Mouse (Mus musculus): ENCODE data around the gene Gm11627. TPM values are rescaled to one million over a fixed set of nuclear protein-coding genes. Genes with fewer than 3 reads are reported as not detected.
"Not testable (repeated sequence)": the region's sequence is repeated elsewhere in the genome, so short reads cannot be mapped to it uniquely, and the experiment has no call there.

The Gm11627 gene
- total RNA-seq, 2 experiments from 2014 or later = 3.5 to 9.8 TPM

GRCm38 (mm10) chr11:102568756-102569377 lies 10.4 kb downstream of the Gm11627 start:
- intact Hi-C loops (cut with DNase I) = no loop called here
- DNase-seq (ENCODE audit: low spot score in 2 of 2) = no peak

DNA sequence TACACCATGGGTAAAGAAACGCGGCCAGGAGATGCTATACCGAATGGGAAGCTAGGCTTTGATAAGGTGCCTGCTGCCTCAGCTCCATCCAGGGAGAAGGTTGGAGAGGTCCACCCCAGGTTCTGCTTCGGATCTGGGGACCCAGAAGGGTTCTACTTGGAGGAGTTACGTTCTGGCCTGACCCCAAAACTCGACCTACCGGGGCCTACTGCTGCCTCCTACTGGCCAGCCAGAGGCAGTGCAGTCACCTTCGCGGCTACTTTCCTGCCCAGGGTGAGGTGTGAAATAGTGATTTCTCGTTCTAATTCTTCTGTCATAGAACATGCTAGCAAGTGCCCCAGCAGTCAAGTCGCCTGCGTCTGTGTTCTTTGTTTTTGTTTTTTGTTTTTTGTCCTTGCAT lies 11.1 kb downstream of the Gm11627 start:
- no peak for DNase-seq (ENCODE audit: low spot score in 2 of 2)
- intact Hi-C loops (cut with DNase I) = no loop called here

DNA sequence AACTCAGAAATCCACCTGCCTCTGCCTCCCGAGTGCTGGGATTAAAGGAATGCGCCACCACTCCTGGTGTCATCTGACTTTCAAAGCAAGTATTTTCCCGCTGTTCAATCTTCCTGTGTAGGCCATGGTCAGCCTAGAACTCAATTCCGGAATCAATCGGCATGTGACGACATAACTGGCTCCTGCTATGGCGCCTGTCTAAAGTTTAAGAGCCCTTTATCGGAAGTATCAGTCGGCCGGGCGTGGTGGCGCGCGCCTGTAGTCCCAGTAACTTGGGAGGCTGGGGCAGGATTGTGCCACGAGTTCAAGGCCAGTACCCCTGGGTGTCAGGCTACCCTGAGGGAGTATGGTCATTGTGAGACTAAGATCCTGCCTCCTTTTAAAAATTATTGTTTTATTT lies 11.5 kb downstream of the Gm11627 start:
- DNase-seq (ENCODE audit: low spot score in 2 of 2) = no peak
- intact Hi-C loops (cut with DNase I) = no loop called here

GRCm38 (mm10) chr11:102567157-102567556 lies 12.1 kb downstream of the Gm11627 start:
- DNase-seq (ENCODE audit: low spot score in 2 of 2) = no peak
- intact Hi-C loops (cut with DNase I) = no loop called here

GRCm38 (mm10) chr11:102566290-102566689 lies 13.0 kb downstream of the Gm11627 start:
- intact Hi-C loops (cut with DNase I) = no loop called here
- DNase-seq (ENCODE audit: low spot score in 2 of 2) = no peak

- intact Hi-C loops (cut with DNase I) = no loop called here
- no peak for DNase-seq (ENCODE audit: low spot score in 2 of 2)
Measured at GRCm38 (mm10) chr11:102565741-102566140, 13.5 kb downstream of the Gm11627 start.

DNA sequence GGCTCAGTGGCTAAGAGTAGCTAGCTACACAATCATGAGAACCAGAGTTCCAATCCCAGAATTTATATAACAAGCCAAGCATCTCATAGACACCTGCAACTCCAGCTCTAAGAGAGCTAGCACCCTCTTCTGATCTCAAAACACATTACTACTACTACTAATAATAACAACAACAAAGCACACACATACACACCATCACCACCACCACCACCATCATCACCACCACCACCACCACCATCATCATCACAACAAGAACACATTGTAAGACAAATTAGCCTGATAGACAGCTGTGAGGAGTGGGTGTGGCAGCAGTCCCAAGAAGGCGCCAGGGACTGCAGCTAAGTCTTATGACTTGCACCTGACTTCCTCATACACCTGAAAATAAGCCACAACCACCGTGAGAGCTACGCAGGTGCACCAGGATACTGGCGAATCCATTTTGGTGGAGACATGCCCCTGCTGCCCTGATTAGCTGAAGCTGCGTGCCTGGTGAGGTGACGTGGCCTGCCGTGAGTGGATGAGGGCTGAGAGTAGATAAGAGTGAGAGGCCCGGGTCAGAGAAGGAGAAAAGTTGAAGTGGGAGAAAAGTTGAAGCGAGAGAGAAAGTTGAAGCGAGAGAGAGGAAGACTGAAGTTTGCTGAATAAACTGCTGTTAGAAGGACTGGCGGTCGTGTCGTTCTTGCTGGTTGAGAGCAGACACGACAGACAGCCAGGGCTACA lies 14.1 kb downstream of the Gm11627 start:
- DNase-seq (ENCODE audit: low spot score in 2 of 2); intact Hi-C loops (cut with DNase I): not testable (repeated sequence)

- DNase-seq (ENCODE audit: low spot score in 2 of 2) = no peak
- intact Hi-C loops (cut with DNase I) = loop anchor here (5.0 kb wide), 1 partner anchor 71 kb away; no protein-coding TSS in a partner anchor
Measured at GRCm38 (mm10) chr11:102558704-102559103, 20.6 kb downstream of the Gm11627 start.

GRCm38 (mm10) chr11:102557386-102557785 lies 21.9 kb downstream of the Gm11627 start:
- intact Hi-C loops (cut with DNase I) = loop anchor here (5.0 kb wide), 1 partner anchor 70 kb away; no protein-coding TSS in a partner anchor
- DNase-seq (ENCODE audit: low spot score in 2 of 2) = no peak

GRCm38 (mm10) chr11:102556716-102557074 lies 22.6 kb downstream of the Gm11627 start:
- DNase-seq (ENCODE audit: low spot score in 2 of 2) = no peak
- intact Hi-C loops (cut with DNase I) = loop anchor here (5.0 kb wide), 1 partner anchor 69 kb away; no protein-coding TSS in a partner anchor

- peak; percentile 96 to 97 for DNase-seq (ENCODE audit: low spot score in 2 of 2)
- intact Hi-C loops (cut with DNase I) = loop anchor here (5.0 kb wide), 1 partner anchor 69 kb away; no protein-coding TSS in a partner anchor
Measured at GRCm38 (mm10) chr11:102556031-102556715, 23.1 kb downstream of the Gm11627 start, which contains the start of gene Gpatch8. TSS of gene Gpatch8 (minus strand) at chr11:102556392.

DNA sequence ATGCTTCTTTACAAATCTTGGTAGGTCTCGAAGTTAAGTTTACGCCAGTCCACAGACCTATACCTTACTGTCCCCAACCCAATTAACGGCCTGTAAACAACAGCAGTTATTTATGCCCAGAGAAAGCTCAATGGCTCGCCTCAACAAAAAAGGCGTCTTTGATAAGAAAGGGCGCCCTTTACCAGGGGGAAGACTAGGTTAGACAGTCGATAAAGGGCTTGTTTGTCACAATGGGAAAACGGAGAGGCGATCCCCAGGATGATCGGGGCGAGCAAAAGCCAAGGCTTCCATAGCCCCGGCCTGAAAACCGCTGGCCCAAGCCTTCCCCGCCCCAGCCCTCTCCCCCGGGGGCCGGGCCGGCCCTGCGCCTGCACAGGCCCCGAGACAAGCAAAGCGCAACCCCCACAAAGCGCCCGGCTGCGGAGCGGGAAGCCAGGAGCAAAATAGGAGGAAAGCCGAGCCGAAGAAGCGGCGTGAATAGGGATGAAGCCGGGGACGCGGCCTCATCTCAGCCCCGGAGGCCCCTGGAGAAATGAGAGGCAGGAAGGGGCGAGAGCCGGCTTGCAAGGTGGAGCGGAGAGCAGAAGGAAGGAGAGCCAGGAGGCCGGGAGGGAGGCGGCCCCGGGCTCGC lies 23.7 kb downstream of the Gm11627 start:
- intact Hi-C loops (cut with DNase I) = loop anchor here (5.0 kb wide), 1 partner anchor 68 kb away; no protein-coding TSS in a partner anchor
- no peak for DNase-seq (ENCODE audit: low spot score in 2 of 2)

- intact Hi-C loops (cut with DNase I) = no loop called here
- DNase-seq (ENCODE audit: low spot score in 2 of 2) = no peak
Measured at GRCm38 (mm10) chr11:102552051-102552450, 27.2 kb downstream of the Gm11627 start.

DNA sequence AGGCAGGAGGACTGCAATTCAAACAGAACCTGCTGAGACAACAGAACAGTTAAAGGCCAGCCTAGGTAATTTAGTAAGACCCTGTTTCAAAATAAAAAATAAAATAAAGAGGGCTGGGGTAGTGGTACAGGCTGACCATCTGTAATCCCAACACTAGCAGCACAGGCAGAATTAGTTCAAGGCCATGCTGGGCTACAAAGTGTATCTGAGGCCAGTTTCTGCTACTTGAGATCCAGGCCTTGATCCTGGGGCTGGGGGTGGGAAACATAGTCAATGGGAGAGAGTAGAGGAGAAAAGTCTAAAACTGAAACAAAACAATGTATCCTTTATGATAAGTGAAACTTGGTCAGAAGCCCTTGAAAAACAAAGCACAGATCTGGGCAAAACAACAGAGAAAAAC lies 28.1 kb downstream of the Gm11627 start:
- intact Hi-C loops (cut with DNase I) = no loop called here
- DNase-seq (ENCODE audit: low spot score in 2 of 2) = no peak

- no peak for DNase-seq (ENCODE audit: low spot score in 2 of 2)
- intact Hi-C loops (cut with DNase I) = no loop called here
Measured at GRCm38 (mm10) chr11:102541471-102541870, 37.8 kb downstream of the Gm11627 start.

DNA sequence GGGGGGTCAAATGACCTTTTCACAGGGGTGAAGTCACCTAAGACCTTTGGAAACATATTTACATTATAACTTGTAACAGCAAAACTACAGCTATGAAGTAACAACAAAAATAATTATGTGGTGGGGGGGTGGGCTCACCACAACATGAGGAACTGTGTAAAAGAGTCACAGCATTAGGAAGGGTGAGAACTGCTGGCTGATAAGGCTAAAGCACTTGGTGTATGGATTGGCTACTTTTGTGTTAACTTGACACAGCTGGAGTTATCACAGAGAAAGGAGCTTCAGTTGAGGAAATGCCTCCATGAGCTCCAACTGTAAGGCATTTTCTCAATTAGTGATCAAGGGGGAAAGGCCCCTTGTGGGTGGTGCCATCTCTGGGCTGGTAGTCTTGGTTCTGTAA lies 39.0 kb downstream of the Gm11627 start:
- intact Hi-C loops (cut with DNase I); DNase-seq (ENCODE audit: low spot score in 2 of 2): not testable (repeated sequence)

GRCm38 (mm10) chr11:102539690-102540089 lies 39.6 kb downstream of the Gm11627 start:
- intact Hi-C loops (cut with DNase I) = no loop called here
- no peak for DNase-seq (ENCODE audit: low spot score in 2 of 2)

DNA sequence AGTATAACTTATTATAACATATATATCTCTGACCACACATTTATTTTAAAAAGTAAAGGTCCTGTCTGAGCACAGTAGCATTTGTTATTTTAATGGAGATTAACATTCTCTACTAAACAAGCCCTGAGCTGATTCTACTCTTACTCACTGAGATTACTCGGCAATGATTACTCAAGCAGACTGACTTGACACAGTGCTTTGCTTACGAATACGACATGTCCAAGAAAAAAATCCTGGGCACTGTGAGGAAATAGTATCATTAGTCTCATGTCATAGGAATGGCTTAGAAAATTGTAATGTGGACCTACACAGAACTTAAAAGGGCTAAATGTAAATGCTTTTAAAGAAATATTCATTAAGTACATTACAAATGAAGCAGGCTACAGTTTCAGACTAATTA lies 43.1 kb downstream of the Gm11627 start:
- intact Hi-C loops (cut with DNase I) = no loop called here

GRCm38 (mm10) chr11:102534078-102534477 lies 45.2 kb downstream of the Gm11627 start:
- no peak for DNase-seq (ENCODE audit: low spot score in 2 of 2)
- intact Hi-C loops (cut with DNase I) = no loop called here

More for the DNA sequence above, 43.1 kb downstream of the Gm11627 start:
- no peak for DNase-seq (ENCODE audit: low spot score in 2 of 2)

GRCm38 (mm10) chr11:102531425-102531824 lies 47.8 kb downstream of the Gm11627 start:
- intact Hi-C loops (cut with DNase I) = no loop called here
- no peak for DNase-seq (ENCODE audit: low spot score in 2 of 2)
